Mouse (Mus musculus) kidney, adult 2 months (tissue): Measurements from ENCODE around the gene Bckdha.

Experiments
- CTCF ChIP-seq: fragments of 200-500 bp; conservative IDR thresholded peaks from 2 replicates; pipeline ENCODE4 v1.5.1; 2011; ENCODE audit warnings: low read depth, mild to moderate bottlenecking, control low read depth, low read length, moderate library complexity, mixed read lengths; ENCODE audit not compliant: insufficient read depth, insufficient read length
- POLR2A ChIP-seq: fragments of 200-500 bp; IDR thresholded peaks from one replicate; pipeline ENCODE4 v1.6.1; 2011; ENCODE audit warnings: low read depth, low read length, control low read depth

- TF ChIP-seq CTCF (no peak), POLR2A (no peak)
These were observed 10.4 kb upstream of the Bckdha start for GRCm38 (mm10) chr7:25669158-25669557.
